Mouse (Mus musculus) kidney, postnatal 0 days (tissue): ENCODE data around the gene Znfx1. TPM values are rescaled to one million over a fixed set of nuclear protein-coding genes. Genes with fewer than 3 reads are reported as not detected.
A peak's percentile ranks its signal among the peaks of the same experiment; 100 is the strongest.

Source experiments
- ATAC-seq: fragments of 200-750 bp; cut with Nextera tagmentation; replicated peaks from 2 replicates; pipeline ENCODE4 v1.8.0; 2017; ENCODE audit warnings: low read depth, moderate number of reproducible peaks, moderate TSS enrichment, moderate library complexity; ENCODE audit not compliant: low FRiP score
- DNase-seq: peaks from one replicate; pipeline ENCODE4 v3.0.0-alpha.2; 2016; ENCODE audit warnings: low spot score
- H3K27ac ChIP-seq: fragments of 300-500 bp; sonication (generic); 2 replicates; pipeline ENCODE4 v1.5.1; 2014; ENCODE audit warnings: mild to moderate bottlenecking
- H3K27me3 ChIP-seq: fragments of 300-500 bp; sonication (generic); 2 replicates; pipeline ENCODE4 v1.6.1; 2014; ENCODE audit warnings: low read length, mixed read lengths; ENCODE audit not compliant: insufficient read depth
- H3K36me3 ChIP-seq: fragments of 300-500 bp; sonication (generic); 2 replicates; pipeline ENCODE4 v1.6.1; 2014; ENCODE audit warnings: low read length, mixed read lengths; ENCODE audit not compliant: insufficient read depth
- H3K4me1 ChIP-seq: fragments of 300-500 bp; sonication (generic); replicated peaks from 2 replicates; pipeline ENCODE4 v1.6.1; 2014; ENCODE audit warnings: antibody characterized with exemption, low read length, mixed read lengths; ENCODE audit not compliant: insufficient read depth
- H3K4me2 ChIP-seq: fragments of 300-500 bp; sonication (generic); 2 replicates; pipeline ENCODE4 v1.6.1; 2014; ENCODE audit warnings: mild to moderate bottlenecking, low read length, moderate library complexity, mixed read lengths
- H3K4me3 ChIP-seq: fragments of 300-500 bp; sonication (generic); replicated peaks from 2 replicates; pipeline ENCODE4 v1.5.1; 2014; ENCODE audit warnings: low read depth, low read length
- H3K9ac ChIP-seq: fragments of 300-500 bp; sonication (generic); 2 replicates; pipeline ENCODE4 v1.6.1; 2014; ENCODE audit warnings: low read depth, low read length
- H3K9me3 ChIP-seq: fragments of 300-500 bp; sonication (generic); replicated peaks from 2 replicates; pipeline ENCODE4 v1.6.1; 2016; ENCODE audit warnings: low read length, inconsistent platforms, mixed read lengths
- CTCF ChIP-seq: IDR thresholded peaks from 2 replicates; pipeline ENCODE4 v1.5.1; 2016; ENCODE audit warnings: antibody characterized with exemption, low read depth, mild to moderate bottlenecking, moderate library complexity
- WGBS: fragments of 180-500 bp; shearing (Covaris S2); extraction: QIAGEN DNeasy Blood & Tissue Kit; methylation state at CpG from one replicate; pipeline ENCODE4 v1.1.7; 2014; 5-methylcytosine and 5-hydroxymethylcytosine counted together
- polyA plus RNA-seq: library from polyadenylated mRNA; unstranded; fragments of >200 nt; fragmentation: Nextera tagmentation; extraction: Ambion mirVana; gene quantifications from 2 replicates; pipeline ENCODE4 v1.2.1, GENCODE M21; 2015

Znfx1 gene
- polyA plus RNA-seq, 1 experiment from 2014 or later: 10.7 TPM

- Histone ChIP-seq H3K9me3 (no peaks in the 10 kb centered on the region), H3K9ac (no peak overlapping the region), H3K27ac (no peak overlapping the region), H3K36me3 (no peaks in the 10 kb centered on the region), H3K4me2 (no peak overlapping the region), H3K4me1 (peaks cover under 1% of the 10 kb centered on the region), H3K27me3 (no peaks in the 10 kb centered on the region), H3K4me3 (no peak overlapping the region)
- ATAC-seq: no peak
- TF ChIP-seq CTCF: no peak
- no peak for DNase-seq
- 88% methylated on average over 4 of the region's 4 CpGs for WGBS
Observed at GRCm38 (mm10) chr2:167076352-167076751, 13.5 kb upstream of the Znfx1 start.

GRCm38 (mm10) chr2:167074587-167074986 lies 11.8 kb upstream of the Znfx1 start:
- H3K9ac ChIP-seq: no peak overlapping the region
- TF ChIP-seq CTCF: no peak
- 94% methylated on average over 5 of the region's 5 CpGs for whole genome bisulfite sequencing
- no peaks in the 10 kb centered on the region for H3K27me3 ChIP-seq
- H3K4me1 ChIP-seq: no peaks in the 10 kb centered on the region; the same call in none of the 2 replicates
- H3K27ac ChIP-seq: no peak overlapping the region
- H3K9me3 ChIP-seq: no peaks in the 10 kb centered on the region
- H3K36me3 ChIP-seq: no peaks in the 10 kb centered on the region
- H3K4me3 ChIP-seq: no peak overlapping the region
- no peak overlapping the region for H3K4me2 ChIP-seq
- ATAC-seq (no peak), DNase-seq (no peak)

GRCm38 (mm10) chr2:167071641-167072601 lies 9.1 kb upstream of the Znfx1 start:
- Histone ChIP-seq H3K4me1 (no peaks in the 10 kb centered on the region; the same call in 1 of the 2 replicates), H3K4me3 (peak overlapping the region; percentile 41), H3K27me3 (no peaks in the 10 kb centered on the region), H3K4me2 (peak overlapping the region; percentile 72), H3K27ac (no peak overlapping the region), H3K9ac (peak overlapping the region; percentile 44; the same call in 1 of the 2 replicates), H3K36me3 (no peaks in the 10 kb centered on the region), H3K9me3 (no peaks in the 10 kb centered on the region)
- ATAC-seq (peak; percentile 88), DNase-seq (peak; percentile 97)
- peak; percentile 100 for TF ChIP-seq CTCF
- 7% methylated on average over 22 of the region's 22 CpGs for WGBS

GRCm38 (mm10) chr2:167071266-167071640 lies 8.4 kb upstream of the Znfx1 start:
- no peaks in the 10 kb centered on the region; the same call in 1 of the 2 replicates for H3K36me3 ChIP-seq
- DNase-seq (no peak), ATAC-seq (0 out of 2 replicates have a peak, but pooled peaks have one; percentile 0)
- H3K4me2 ChIP-seq: peak overlapping the region; percentile 72
- no peaks in the 10 kb centered on the region; the same call in 1 of the 2 replicates for H3K4me1 ChIP-seq
- no peak overlapping the region for H3K27ac ChIP-seq
- H3K4me3 ChIP-seq: peak overlapping the region; percentile 41
- H3K9ac ChIP-seq: peak overlapping the region; percentile 44; the same call in 1 of the 2 replicates
- no peaks in the 10 kb centered on the region for H3K9me3 ChIP-seq
- no peaks in the 10 kb centered on the region for H3K27me3 ChIP-seq
- 16% methylated on average over 12 of the region's 12 CpGs for WGBS
- no peak for TF ChIP-seq CTCF

GRCm38 (mm10) chr2:167070341-167070740 lies 7.5 kb upstream of the Znfx1 start:
- H3K9ac ChIP-seq: no peak overlapping the region
- H3K36me3 ChIP-seq: peaks cover 9% of the 10 kb centered on the region; the same call in 1 of the 2 replicates
- H3K4me2 ChIP-seq: no peak overlapping the region
- H3K4me1 ChIP-seq: no peaks in the 10 kb centered on the region; the same call in none of the 2 replicates
- no peak for TF ChIP-seq CTCF
- DNase-seq (no peak), ATAC-seq (no peak)
- H3K27ac ChIP-seq: no peak overlapping the region
- 43% methylated on average over 6 of the region's 6 CpGs for WGBS
- no peaks in the 10 kb centered on the region for H3K27me3 ChIP-seq
- H3K9me3 ChIP-seq: no peaks in the 10 kb centered on the region
- H3K4me3 ChIP-seq: no peak overlapping the region

GRCm38 (mm10) chr2:167067575-167067974 lies 4.8 kb upstream of the Znfx1 start:
- 36% methylated on average over 6 of the region's 6 CpGs for WGBS
- TF ChIP-seq CTCF: no peak

More at GRCm38 (mm10) chr2:167067575-167067974, 4.8 kb upstream of the Znfx1 start:
- no peaks in the 10 kb centered on the region for H3K9me3 ChIP-seq
- peaks cover 17% of the 10 kb centered on the region; the same call in 1 of the 2 replicates for H3K36me3 ChIP-seq
- no peak overlapping the region for H3K27ac ChIP-seq
- no peak overlapping the region for H3K4me3 ChIP-seq
- H3K27me3 ChIP-seq: no peaks in the 10 kb centered on the region
- ATAC-seq (no peak), DNase-seq (no peak)
- H3K4me1 ChIP-seq: no peaks in the 10 kb centered on the region; the same call in none of the 2 replicates
- no peak overlapping the region for H3K4me2 ChIP-seq
- H3K9ac ChIP-seq: no peak overlapping the region
